Mouse (Mus musculus): ENCODE measurements around the gene Prl7d1.

DNA sequence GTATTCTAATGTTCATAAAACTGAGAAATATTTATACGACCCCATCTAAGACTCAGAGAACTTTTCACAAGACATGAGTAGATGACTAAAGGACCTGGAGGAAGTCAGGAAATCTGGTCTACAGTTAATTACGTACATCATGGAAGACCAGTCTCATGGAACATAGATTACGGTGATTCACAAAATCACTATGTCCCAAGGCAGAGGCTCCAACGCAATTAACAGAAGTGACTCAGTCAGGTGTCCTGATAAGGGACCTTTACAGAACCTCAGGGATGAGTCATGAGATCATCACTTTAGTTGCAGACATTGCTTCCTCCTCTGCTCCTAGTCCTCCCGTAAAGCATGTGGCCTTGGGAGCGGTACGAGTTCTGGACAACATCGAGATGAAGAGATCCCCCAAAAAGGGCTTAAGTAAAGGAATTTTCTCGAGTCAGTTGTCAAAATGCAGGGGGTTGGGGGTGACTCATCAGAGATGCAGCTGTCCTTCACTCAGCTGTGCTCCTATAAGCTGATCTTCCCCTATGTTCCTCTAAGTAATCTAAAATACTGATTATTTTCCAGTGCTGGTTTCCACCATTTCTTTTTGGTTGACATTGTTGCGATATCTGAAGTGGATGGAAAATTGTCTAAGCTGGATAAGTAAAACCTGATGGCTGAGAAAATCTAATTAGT, 18.1 kb upstream of the Prl7d1 start:
- TF ChIP-seq ZNF384 (IDR thresholded peaks at IDR 0.05; ENCODE audit: low read depth, low read length): no peak
- no peak for TF ChIP-seq ZC3H11A (IDR thresholded peaks at IDR 0.05; ENCODE audit: borderline replicate concordance, low read depth, low read length)
- no peak for TF ChIP-seq HCFC1 (IDR thresholded peaks at IDR 0.05; ENCODE audit: borderline replicate concordance, insufficient read depth, low read length)
- TF ChIP-seq MAFK (IDR thresholded peaks at IDR 0.05; ENCODE audit: insufficient read depth, low read depth, low read length): no peak
- no peak for TF ChIP-seq CHD2 (IDR thresholded peaks at IDR 0.05; ENCODE audit: low read depth, low read length)
